Mouse (Mus musculus) midbrain, embryonic 10.5 days (tissue): ENCODE data around the gene Tmem39b. TPM values are rescaled to one million over a fixed set of nuclear protein-coding genes. Genes with fewer than 3 reads are reported as not detected.

Experiments used
- DNase-seq: peaks from one replicate; pipeline ENCODE4 v3.0.0-alpha.2; 2017; ENCODE audit warnings: low spot score
- H3K27ac ChIP-seq: fragments of 300-500 bp; sonication (generic); replicated peaks from 2 replicates; pipeline ENCODE4 v1.5.1; 2016; ENCODE audit warnings: mild to moderate bottlenecking
- H3K27me3 ChIP-seq: fragments of 300-500 bp; sonication (generic); 2 replicates; pipeline ENCODE4 v1.6.1; 2016; ENCODE audit warnings: low read depth, mild to moderate bottlenecking; ENCODE audit not compliant: poor library complexity, severe bottlenecking
- H3K36me3 ChIP-seq: fragments of 300-500 bp; sonication (generic); 2 replicates; pipeline ENCODE4 v1.6.1; 2016; ENCODE audit warnings: mild to moderate bottlenecking, moderate library complexity
- H3K4me1 ChIP-seq: fragments of 300-500 bp; sonication (generic); 2 replicates; pipeline ENCODE4 v1.6.1; 2016
- H3K4me3 ChIP-seq: fragments of 300-500 bp; sonication (generic); 2 replicates; pipeline ENCODE4 v1.5.1; 2016; ENCODE audit warnings: mild to moderate bottlenecking, moderate library complexity
- H3K9me3 ChIP-seq: fragments of 300-500 bp; sonication (generic); replicated peaks from 2 replicates; pipeline ENCODE4 v1.6.1; 2016; ENCODE audit warnings: mild to moderate bottlenecking
- WGBS: fragments of 180-500 bp; shearing (Covaris S2); methylation state at CpG from one replicate; pipeline ENCODE4 v1.1.7; 2016; 5-methylcytosine and 5-hydroxymethylcytosine counted together
- microRNA-seq: library from miRNA; unstranded; fragments of <30 nt; microRNA quantifications from one replicate; pipeline ENCODE4, GENCODE M21; 2017
- polyA plus RNA-seq: library from polyadenylated mRNA; unstranded; fragments of >200 nt; fragmentation: Nextera tagmentation; extraction: Ambion mirVana; gene quantifications from 2 replicates; pipeline ENCODE4 v1.2.1, GENCODE M21; 2016

The Tmem39b gene
- polyA plus RNA-seq, 1 experiment from 2014 or later, result 15.1 TPM

- Histone ChIP-seq H3K36me3 (peaks cover 99% of the 10 kb centered on the region), H3K9me3 (no peaks in the 10 kb centered on the region), H3K27ac (no peak overlapping the region), H3K4me3 (no peak overlapping the region), H3K27me3 (no peaks in the 10 kb centered on the region), H3K4me1 (peaks cover 7% of the 10 kb centered on the region)
- DNase-seq, result no peak
- WGBS, result 93% methylated on average over 6 of the region's 6 CpGs
Measured at GRCm38 (mm10) chr4:129633852-129634251, 62.8 kb downstream of the Tmem39b start.

GRCm38 (mm10) chr4:129631867-129632266, 64.8 kb downstream of the Tmem39b start:
- Histone ChIP-seq H3K27me3 (no peaks in the 10 kb centered on the region), H3K4me1 (no peaks in the 10 kb centered on the region), H3K36me3 (peaks cover 100% of the 10 kb centered on the region), H3K4me3 (no peak overlapping the region), H3K9me3 (no peaks in the 10 kb centered on the region), H3K27ac (no peak overlapping the region)
- WGBS, result 94% methylated on average over 12 of the region's 12 CpGs
- no peak for DNase-seq

GRCm38 (mm10) chr4:129630944-129631343, 65.7 kb downstream of the Tmem39b start:
- 90% methylated on average over 4 of the region's 4 CpGs for WGBS
- Histone ChIP-seq H3K27ac (no peak overlapping the region), H3K27me3 (no peaks in the 10 kb centered on the region), H3K4me3 (no peak overlapping the region), H3K36me3 (peaks cover 100% of the 10 kb centered on the region), H3K4me1 (no peaks in the 10 kb centered on the region), H3K9me3 (no peaks in the 10 kb centered on the region)
- DNase-seq, result no peak

Small RNAs within 50 kb of the gene (microRNA-seq; reads per million reads assigned to microRNA genes)
- 1.2 reads per million for gene Mir7016

Other genes starting within 250 kb of the Tmem39b start
- gene Bsdc1, start 235.3 kb downstream of the Tmem39b start, polyA plus RNA-seq, result 20.2 and 25.0 TPM in 2 replicates
- gene Tssk3, start 205.8 kb downstream of the Tmem39b start, polyA plus RNA-seq, result not detected in 2 replicates
- not detected in 2 replicates for gene Fam229a, start 205.6 kb downstream of the Tmem39b start, polyA plus RNA-seq
- gene Marcksl1, start 183.3 kb downstream of the Tmem39b start, polyA plus RNA-seq, result 1,603 and 1,647 TPM in 2 replicates
- 276 and 278 TPM in 2 replicates for gene Hdac1, start 154.1 kb downstream of the Tmem39b start, polyA plus RNA-seq
- gene Lck, start 123.2 kb downstream of the Tmem39b start, polyA plus RNA-seq, result 4.7 and 7.2 TPM in 2 replicates
- 0.50 and 1.5 TPM in 2 replicates for gene Fam167b, start 118.3 kb downstream of the Tmem39b start, polyA plus RNA-seq
- 261 and 293 TPM in 2 replicates for gene Eif3i, start 96.2 kb downstream of the Tmem39b start, polyA plus RNA-seq
- gene Tmem234, start 96.2 kb downstream of the Tmem39b start, polyA plus RNA-seq, result 226 and 231 TPM in 2 replicates
- 2.1 and 2.9 TPM in 2 replicates for gene Dcdc2b, start 82.6 kb downstream of the Tmem39b start, polyA plus RNA-seq
- gene Iqcc, start 77.7 kb downstream of the Tmem39b start, polyA plus RNA-seq, result 30.6 and 32.8 TPM in 2 replicates
- 58.6 and 74.5 TPM in 2 replicates for gene Ccdc28b, start 72.9 kb downstream of the Tmem39b start, polyA plus RNA-seq
- 104 and 107 TPM in 2 replicates for gene Txlna, start 55.8 kb downstream of the Tmem39b start, polyA plus RNA-seq
- 14.7 and 16.0 TPM in 2 replicates for gene Kpna6, start 24.1 kb downstream of the Tmem39b start, polyA plus RNA-seq
- gene Khdrbs1, start 45.5 kb upstream of the Tmem39b start, polyA plus RNA-seq, result 152 and 162 TPM in 2 replicates
- gene Ptp4a2, start 114.4 kb upstream of the Tmem39b start, polyA plus RNA-seq, result 307 and 309 TPM in 2 replicates
- gene Spocd1, start 232.4 kb upstream of the Tmem39b start, polyA plus RNA-seq, result not detected in 2 replicates